Mouse (Mus musculus) embryonic fibroblast, embryonic 13.5 days (primary cell): ENCODE measurements at regions not wholly inside any gene's neighbourhood (a gene's known extent, or its start where the extent isn't known, plus 50 kb on each side); places are given as distances from the start of the nearest gene placed in this dataset.
"Not testable (repeated sequence)": the region's sequence is repeated elsewhere in the genome, so short reads cannot be mapped to it uniquely, and the experiment has no call there.

Experiments used
- CTCF ChIP-seq: IDR thresholded peaks from 2 replicates; pipeline ENCODE4 v1.5.1; 2011; ENCODE audit warnings: mild to moderate bottlenecking, control low read depth, low read length, moderate library complexity, borderline replicate concordance; ENCODE audit not compliant: insufficient read depth
- POLR2A ChIP-seq: IDR thresholded peaks from 2 replicates; pipeline ENCODE4 v1.6.1; 2011; ENCODE audit warnings: low read depth, mild to moderate bottlenecking, control low read depth, low read length, moderate library complexity

DNA sequence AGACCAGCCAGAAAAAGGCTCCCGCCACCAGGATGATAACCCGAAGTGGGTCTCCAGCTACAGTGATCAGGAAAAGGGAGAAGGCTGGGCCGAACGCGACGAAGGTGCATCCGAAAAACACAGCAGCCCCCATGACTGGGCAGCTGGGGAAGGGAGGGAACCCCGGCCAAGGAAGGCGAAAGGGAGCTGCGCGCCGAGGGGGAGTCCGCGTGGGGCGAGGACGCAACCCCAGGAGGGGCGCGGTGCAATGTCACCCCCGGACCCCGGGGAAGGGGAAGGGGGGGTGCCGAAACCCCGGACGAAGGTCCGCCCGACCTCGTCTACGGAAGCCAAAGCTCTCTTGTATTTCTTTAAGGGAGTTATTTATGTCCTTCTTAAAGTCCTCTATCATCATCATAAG lies 60.9 kb downstream of the Fasl start:
- TF ChIP-seq CTCF, POLR2A: not testable (repeated sequence)
